Mouse (Mus musculus) ES-CJ7 (cell line): Measurements from ENCODE around the gene Cdc42ep1.

Source experiments
- DNase-seq: peaks from one replicate; pipeline ENCODE4 v3.0.0; 2011; ENCODE audit warnings: low read depth, low spot score

The Cdc42ep1 gene

DNA sequence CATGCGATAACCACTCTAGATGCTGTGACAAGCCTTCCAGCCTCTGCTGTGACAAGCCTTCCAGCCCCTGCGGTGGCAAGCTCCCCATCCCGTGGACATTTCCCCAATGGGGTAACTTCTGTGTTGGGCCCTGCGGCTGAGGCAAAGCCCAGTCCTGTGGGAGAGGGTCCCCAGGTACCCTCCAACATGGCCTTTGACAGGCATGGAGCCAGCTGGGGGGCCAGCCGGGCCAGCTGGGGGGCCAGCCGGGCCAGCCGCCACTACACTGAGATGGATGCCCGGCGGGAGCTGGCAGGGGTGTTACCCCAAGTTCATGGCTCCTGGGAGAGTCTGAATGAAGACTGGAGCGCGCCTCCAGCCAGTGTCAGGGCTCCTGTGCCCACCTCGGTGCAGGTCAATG lies 7.1 kb downstream of the Cdc42ep1 start:
- DNase-seq, result no peak

DNA sequence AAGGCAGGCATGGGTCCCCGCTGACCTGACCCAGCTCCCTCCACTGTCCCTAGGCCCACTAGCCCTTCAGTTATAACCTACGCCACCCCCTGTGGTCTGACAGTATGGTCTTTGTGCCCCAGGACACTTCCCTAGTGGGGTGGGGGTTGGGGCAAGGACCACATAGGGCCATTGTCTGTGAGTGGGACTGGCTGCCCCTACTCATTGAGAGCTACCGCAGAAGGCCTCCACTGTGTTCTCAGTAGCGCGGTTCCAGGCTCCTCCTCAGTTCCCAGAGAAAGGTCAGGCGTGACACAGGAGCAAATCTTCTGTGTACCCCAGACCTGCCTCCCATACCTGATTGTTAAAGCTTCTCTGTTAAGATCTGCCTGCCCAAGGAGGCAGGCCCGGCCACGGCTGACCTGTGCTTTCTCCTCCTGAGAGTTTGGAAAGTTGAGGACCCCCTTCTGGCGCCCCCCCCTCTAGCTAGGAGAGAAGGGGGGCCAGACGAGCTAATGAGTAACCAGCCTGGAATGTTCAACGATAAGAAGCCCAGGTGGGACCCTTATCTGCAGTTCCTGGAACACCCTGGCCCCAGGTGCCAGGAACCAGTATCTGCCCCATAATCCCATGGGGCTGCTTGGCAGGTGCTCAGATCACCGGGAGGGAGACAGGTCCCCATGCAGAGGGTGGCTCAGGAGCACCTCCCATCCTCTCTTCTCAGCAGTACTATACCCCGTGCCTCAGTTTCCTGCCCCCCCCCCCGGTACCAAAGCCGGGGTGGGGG lies 7.8 kb downstream of the Cdc42ep1 start:
- no peak for DNase-seq

- DNase-seq, result no peak
Measured at GRCm38 (mm10) chr15:78850944-78851343, 8.5 kb downstream of the Cdc42ep1 start.

GRCm38 (mm10) chr15:78851505-78852153 lies 9.2 kb downstream of the Cdc42ep1 start:
- DNase-seq, result peak; percentile 92

GRCm38 (mm10) chr15:78855303-78855965 lies 13.0 kb downstream of the Cdc42ep1 start, which contains the start of gene Lgals2:
TSS of gene Lgals2 (minus strand) at chr15:78855529.
- no peak for DNase-seq

DNA sequence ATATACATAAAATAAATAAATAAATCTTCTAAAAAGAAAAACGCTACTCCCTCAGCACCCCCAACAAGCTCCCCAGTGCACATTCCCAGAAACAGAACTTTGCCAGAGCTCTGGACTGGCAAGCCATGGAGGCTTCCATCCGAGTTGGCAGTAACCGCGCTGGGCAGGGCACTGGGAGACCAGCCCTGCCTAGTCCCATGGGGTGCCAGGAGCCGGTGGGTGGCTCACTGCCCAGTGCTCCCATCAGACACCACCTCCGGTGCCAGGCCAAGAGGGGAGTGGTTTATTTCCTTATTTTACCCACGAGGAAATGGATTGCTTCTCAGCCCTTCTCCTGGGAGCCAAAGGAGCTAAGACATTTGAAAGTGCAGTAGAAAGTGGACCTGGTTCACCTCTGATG lies 14.6 kb downstream of the Cdc42ep1 start:
- no peak for DNase-seq

DNA sequence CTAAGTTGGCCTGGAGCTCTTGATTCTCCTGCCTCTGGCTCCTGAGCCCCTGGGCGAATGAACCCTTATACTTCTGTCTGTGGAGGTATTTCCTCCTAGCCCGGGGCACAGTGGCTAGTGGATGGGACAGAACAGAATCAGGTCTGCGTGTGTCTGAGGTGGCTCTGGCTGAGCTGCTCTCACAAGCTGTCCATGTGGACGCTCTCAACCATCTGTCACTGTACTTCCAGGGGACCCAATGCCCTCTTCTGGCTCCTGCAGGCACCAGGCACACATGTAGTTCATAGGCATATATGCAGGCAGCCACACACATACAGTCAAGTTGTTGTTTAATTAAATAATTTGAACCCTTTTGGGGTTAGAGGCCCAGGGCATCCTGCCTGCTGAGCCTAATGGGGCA lies 16.9 kb downstream of the Cdc42ep1 start:
- DNase-seq, result no peak

DNA sequence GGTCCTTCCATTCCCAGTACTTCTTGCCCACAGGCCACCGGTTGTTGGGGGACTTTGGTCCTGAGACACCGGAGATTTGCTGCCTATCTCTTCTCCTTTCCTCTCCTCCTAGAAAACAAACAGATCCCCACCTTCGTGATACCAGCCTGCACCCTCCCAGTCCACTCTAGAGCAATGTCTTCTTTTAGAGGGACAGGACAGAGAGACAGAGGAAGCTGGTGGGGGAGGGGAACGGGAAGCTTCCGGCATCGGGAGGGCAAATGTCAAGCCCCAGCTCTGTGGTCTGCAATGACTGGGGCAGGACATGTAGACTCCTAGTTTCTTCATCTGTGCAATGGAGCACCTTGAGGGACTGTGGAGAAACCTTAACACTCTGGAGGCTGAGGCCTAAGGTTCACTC lies 17.3 kb downstream of the Cdc42ep1 start:
- no peak for DNase-seq

- DNase-seq, result no peak
Measured at GRCm38 (mm10) chr15:78862280-78862679, 19.9 kb downstream of the Cdc42ep1 start.

DNA sequence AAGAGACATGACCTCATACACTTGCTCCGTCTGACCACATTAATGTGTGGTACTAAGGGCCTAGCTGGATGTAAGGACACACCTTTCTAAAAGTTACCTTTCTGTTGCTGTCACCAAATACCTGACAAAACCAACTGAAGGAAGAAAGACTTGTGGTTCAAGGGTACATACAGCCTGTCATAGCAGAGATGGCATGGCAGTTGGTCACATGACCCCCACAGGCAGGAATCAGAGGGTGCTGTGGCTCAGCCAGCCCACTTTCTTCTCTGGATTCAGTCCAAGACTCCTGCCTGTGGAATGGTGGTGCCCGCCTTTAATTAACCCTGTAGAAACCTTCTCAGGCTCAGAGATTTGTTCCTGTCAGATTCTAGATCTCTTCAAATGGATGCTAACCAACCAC lies 20.7 kb downstream of the Cdc42ep1 start:
- no peak for DNase-seq

DNA sequence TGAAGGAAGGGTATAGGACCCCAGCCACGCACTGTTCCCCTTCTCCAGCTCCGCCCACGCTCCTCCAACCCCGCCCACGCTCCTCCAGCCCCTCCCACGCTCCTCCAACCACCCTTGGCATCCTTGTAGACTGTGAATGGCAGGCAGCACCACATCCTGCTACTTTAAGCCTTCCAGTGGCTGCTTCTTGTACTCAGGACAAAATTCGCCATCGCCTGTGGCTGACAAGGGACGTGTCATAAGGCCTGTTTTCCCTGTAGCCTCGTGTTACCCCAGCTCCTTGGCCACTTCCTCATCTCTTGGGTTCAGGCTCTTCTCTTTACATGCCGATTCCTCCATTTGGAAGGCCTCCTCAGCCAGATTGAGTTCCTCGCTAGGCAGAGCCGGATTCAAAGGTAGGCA lies 21.4 kb downstream of the Cdc42ep1 start:
- peak; percentile 56 for DNase-seq

- DNase-seq, result peak; percentile 47
Measured at GRCm38 (mm10) chr15:78868398-78868797, 26.0 kb downstream of the Cdc42ep1 start.

DNA sequence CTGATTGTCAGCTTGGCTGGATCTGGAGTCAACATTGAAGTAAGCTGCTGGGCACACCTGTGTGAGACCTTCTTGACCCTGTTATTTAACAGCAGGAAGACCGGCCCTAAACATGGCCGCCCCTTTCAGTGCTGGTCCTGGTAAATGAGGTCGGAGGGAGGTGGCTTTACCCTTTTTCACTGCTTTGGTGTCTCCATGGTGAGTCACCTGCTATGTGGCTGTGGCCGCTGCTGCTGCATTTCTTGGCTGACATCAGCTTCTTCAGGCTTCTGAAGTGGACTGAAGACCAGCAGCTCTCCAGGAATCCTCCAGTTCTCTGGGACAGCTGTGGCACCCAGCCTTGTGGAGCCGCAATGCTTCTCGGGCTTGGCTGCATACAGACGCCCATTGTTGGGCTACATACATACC lies 26.4 kb downstream of the Cdc42ep1 start:
- DNase-seq, result no peak

GRCm38 (mm10) chr15:78869775-78870174 lies 27.4 kb downstream of the Cdc42ep1 start:
- peak; percentile 81 for DNase-seq

- DNase-seq, result no peak
Measured at GRCm38 (mm10) chr15:78872021-78872608, 29.7 kb downstream of the Cdc42ep1 start.

DNA sequence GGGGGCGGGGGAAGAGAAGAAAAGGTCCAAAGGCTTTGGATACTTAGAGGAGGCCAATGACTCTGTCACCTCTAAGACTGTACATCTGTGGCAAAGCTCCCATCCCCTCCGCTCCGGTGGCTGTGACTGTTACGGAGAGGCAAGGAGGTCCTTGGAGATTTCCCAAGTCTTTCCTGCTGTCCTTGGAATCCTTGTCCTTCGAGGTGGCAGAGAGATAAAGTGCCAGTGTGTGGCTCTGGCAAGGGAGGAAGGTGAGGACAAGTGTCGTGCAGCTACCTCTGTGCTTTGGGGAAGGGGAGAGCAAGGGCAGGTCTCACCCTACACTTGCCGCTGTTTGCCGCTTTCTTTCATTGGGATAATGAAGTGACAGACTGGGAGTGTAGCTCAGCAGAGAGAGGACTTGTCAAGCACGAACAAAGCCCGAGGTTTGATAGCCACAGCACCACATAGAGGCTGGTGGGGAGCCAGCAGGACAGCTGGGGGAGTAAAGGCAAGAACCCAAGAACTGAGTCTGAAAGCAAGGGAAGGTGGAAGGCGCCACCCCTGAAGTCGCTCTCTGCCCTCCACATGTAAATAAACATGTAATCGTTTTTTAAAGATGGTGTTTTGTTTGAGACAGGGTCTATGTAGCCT lies 31.5 kb downstream of the Cdc42ep1 start:
- DNase-seq, result peak; percentile 66

DNA sequence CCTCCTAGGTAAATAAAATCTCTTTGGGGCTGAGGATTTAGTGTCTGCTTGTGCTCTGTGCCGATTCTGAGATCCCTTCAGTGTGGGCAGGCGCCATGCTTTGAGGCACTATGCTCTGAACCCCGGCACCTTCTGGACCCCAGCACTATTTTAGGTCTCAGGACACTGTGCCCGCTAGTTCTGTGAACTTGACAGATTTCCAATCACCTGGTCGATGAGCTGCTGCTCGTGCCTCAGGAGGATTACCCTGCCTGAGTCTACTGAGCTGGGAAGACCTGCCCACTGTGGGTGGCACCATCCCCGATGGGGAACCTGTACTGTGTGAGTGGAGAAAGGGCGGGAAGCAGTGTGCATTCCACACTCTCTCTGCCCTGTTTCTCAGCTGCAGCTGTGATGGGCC lies 32.6 kb downstream of the Cdc42ep1 start:
- DNase-seq, result no peak

- DNase-seq, result no peak
Measured at GRCm38 (mm10) chr15:78875537-78875936, 33.1 kb downstream of the Cdc42ep1 start.

DNA sequence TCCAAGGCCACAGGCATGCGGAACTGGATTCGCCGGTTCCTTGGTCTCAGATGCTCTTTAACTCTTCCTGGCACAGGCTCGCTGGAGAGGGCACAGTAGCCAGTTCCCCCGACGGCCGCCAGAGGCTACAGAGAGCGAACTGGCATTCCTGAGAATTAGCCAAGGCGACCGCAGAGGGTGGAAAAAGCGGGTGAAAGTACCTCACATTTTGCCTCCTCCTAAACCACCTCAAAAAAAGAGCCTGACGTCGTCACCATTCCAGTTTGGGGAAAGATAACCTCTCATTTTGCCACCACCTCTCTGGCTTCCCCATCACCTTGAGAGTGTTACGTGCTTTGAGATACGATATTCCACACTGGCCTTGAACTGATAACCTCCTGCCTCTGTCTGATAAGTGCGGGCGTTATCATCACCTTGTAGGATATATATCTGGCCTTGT lies 33.9 kb downstream of the Cdc42ep1 start:
- DNase-seq, result peak; percentile 86

- peak; percentile 96 for DNase-seq
Measured at GRCm38 (mm10) chr15:78876991-78877809, 34.8 kb downstream of the Cdc42ep1 start, which contains the start of gene Gga1. TSS of gene Gga1 (plus strand) at chr15:78877190.
